Mouse (Mus musculus) testis, adult 2 months (tissue): ENCODE measurements at regions not wholly inside any gene's neighbourhood (a gene's known extent, or its start where the extent isn't known, plus 50 kb on each side); places are given as distances from the start of the nearest gene placed in this dataset.

Source experiments
- CTCF ChIP-seq: fragments of 200-500 bp; IDR thresholded peaks from 2 replicates; pipeline ENCODE4 v1.5.1; 2012; ENCODE audit warnings: low read depth, mild to moderate bottlenecking, inconsistent platforms, low read length, moderate library complexity; ENCODE audit not compliant: control insufficient read depth, insufficient read depth, insufficient replicate concordance
- POLR2A ChIP-seq: fragments of 200-500 bp; IDR thresholded peaks from 2 replicates; pipeline ENCODE4 v1.6.1; 2012; ENCODE audit warnings: low read depth, mild to moderate bottlenecking, inconsistent platforms, low read length, moderate library complexity; ENCODE audit not compliant: control insufficient read depth

DNA sequence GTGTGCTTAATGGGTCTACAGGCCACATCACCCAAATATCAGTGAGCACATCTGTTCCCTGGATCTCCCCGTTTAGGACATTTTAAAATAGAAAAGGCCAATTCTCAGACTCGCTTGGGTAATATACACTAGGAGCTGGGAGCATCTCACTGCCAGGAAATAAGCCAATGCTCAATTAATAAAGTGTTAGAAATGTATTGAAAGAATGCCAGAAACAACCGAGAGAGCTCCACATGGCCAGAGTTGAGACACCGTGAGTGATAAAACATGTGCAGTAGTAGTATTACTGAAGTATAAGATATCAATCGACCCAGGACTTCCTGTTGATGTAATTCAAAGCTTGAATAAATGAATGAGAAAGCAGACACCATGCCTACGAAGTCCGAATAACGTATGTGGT, 127.1 kb upstream of the Tnp1 start:
- no peak for TF ChIP-seq POLR2A
- TF ChIP-seq CTCF: no peak
